Mouse (Mus musculus): ENCODE data around the gene Hist1h2af.
"Not testable (repeated sequence)": the region's sequence is repeated elsewhere in the genome, so short reads cannot be mapped to it uniquely, and the experiment has no call there.

Gene Hist1h2af

GRCm38 (mm10) chr13:23560699-23561098 is 27.0 kb downstream of the Hist1h2af start:
- not testable (repeated sequence) for DNase-seq

DNA sequence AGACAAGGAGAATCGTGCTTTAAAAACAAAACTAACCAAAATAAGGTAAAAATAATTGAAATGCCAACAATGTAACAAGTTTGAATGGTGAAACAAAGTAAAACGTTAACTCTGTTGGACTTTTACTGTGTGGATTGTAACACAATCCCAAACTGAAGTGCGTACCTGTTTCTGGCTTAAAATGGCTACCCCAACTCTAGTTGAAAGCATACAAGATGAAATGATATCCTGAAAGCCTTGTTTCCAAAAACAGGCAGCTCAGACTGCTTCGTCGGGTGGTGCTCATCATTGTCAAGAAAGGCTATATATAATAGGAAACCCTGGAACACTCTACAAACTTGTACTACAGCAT is 27.8 kb downstream of the Hist1h2af start:
- DNase-seq = not testable (repeated sequence)

- DNase-seq = peak; percentile 90
These were observed 28.4 kb downstream of the Hist1h2af start, which contains the start of gene Hist1h3e for GRCm38 (mm10) chr13:23561883-23562659. Hist1h3e (minus strand) TSS chr13:23562369.

DNA sequence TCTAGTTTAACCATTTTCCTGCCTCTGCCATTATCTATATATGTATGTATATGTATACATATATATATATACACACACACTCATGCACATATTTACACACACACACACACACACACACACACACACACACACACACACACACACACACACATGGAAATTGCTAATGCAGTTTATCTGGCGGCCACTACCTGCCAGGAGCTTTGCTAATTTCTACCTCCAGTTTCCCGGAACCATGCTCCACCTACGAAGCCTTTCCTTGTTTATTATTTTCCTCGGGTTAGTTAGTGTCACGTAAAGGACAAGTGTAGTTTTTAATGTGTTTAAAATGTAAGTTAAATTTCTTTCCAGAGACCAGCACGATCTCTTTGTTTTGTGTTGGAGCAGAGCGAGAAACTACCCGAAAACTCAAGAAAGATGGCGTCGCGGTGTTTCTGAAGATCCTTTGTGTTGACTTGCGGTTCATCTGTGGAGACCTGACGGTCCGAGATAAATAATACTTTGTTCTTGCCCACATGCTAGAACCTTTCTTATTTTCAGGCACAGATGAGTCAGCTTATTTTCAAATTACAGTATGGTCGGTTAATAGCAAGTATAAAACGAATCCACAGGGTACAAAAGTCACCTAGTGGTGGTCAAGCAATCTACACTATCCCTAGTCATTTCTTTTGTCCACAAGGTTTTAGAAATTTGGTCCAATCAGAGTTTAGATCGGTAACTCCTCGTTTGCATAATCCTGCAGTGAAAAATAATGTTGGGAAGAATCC is 29.2 kb downstream of the Hist1h2af start:
- DNase-seq = no peak

DNA sequence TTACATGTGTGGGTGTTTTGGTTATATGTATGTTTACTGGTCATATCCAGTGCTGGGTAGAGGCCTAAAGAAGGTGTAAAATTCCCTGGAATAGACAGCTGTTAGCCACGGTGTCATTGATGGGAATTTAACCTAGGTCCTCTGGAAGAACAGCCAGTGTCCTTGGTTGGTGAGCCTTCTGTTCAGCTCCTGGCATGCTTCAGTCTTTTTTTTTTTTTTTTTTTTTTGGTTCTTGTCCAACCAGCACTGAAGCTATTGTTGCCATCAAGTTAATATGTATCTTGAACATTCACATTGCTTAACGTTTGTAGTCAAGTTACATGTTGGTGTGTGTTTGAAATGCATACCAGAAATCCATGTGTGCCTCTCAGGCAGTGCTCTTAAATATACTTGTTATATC is 30.8 kb downstream of the Hist1h2af start:
- no peak for DNase-seq

DNA sequence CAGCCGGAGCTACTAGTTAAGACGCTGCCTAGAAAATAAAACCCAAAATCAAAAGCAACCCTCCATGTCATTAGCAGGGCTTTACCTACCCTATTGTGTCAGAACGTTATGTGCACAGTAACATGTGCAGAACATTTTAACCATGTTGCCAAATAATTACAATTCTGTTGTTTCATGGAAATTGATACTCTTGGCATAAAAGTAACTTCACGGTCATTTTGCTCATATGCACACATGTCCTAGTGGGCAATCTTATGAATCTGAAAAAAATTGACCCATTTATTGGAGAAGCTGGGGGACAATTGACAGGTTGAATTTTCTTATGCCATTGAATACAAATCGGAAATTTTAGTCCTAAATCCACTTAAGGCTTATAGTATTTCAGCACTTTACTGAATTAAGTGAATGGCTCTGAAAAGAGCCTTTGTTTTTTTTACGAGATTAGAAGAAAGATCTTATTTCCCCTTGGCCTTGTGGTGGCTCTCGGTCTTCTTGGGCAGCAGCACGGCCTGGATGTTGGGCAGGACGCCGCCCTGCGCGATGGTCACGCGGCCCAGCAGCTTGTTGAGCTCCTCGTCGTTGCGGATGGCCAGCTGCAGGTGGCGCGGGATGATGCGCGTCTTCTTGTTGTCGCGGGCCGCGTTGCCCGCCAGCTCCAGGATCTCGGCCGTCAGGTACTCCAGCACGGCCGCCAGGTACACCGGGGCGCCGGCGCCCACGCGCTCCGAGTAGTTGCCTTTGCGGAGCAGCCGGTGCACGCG is 36.7 kb downstream of the Hist1h2af start:
- not testable (repeated sequence) for DNase-seq

DNA sequence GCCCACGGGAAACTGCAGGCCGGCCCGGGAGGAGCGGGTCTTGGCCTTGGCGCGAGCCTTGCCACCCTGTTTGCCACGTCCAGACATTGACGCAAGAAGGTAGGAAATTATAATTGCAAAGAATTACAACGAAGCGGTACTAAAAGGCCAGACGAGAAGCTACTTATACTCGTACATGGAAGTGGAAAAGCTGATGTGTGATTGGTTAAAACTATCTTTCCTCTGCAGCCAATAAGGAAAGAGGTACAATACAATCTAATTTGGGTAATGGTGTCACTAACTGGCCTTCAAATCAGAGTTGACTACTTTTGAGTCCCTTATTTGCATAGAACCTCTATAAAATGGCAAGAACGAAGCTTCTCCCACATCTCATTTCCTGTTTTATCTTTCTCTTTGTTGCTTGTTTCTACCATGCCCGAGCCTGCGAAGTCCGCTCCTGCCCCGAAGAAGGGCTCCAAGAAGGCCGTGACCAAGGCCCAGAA is 37.4 kb downstream of the Hist1h2af start, which contains the start of the genes Hist1h2ae and Hist1h2bg:
Hist1h2ae (minus strand) TSS at position 199 of the 482 bp plus-strand sequence.
Hist1h2bg (plus strand) TSS at position 375 of the 482 bp plus-strand sequence.
- peak; percentile 79 for DNase-seq

- peak; percentile 24 for DNase-seq
These were observed 38.0 kb downstream of the Hist1h2af start for GRCm38 (mm10) chr13:23571504-23572217.

- no peak for DNase-seq
These were observed 38.7 kb downstream of the Hist1h2af start for GRCm38 (mm10) chr13:23572218-23573033.

DNA sequence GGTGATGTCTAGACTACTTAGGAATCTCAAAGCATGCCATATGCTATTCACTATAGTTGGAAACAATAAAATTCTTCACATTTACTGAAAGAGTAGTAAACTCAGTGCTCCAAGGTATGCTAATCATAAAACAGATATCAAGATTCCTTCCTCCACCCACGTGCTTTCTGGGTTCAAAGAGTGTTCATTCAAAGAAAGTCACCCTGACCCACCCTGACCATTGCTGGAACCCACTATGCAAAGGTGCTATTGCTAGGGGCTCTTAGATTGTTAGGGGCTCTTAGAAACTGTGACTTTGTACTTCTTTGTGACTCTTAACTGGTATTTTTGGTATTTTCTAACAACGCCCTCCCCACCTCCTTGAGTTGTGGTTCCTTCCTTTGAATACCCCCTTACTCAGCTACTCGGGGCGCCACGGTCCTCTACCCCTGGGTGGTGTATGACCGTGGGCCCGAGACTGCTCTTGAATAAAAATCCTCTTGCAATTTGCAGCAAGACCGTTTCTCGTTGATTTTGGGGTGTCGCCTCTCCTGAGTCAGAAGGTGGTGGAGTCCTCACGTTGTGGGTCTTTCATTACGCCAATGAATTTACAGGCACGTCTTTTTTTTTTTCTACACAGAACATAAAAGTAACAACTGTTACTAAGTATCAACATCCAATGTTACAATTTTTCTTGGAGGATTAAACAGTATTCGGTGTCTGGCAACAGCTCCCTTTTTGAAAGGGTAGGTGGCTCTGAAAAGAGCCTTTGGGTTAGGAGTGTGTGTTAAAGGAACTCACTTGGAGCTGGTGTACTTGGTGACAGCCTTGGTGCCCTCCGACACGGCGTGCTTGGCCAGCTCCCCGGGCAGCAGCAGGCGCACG is 39.6 kb downstream of the Hist1h2af start:
- peak; percentile 44 for DNase-seq

GRCm38 (mm10) chr13:23573898-23574524 is 40.3 kb downstream of the Hist1h2af start, which contains the start of the genes Hist1h2bf and Hist1h2ad:
Hist1h2bf (minus strand) TSS chr13:23574196.
Hist1h2ad (plus strand) TSS chr13:23574381.
- DNase-seq = peak; percentile 92

DNA sequence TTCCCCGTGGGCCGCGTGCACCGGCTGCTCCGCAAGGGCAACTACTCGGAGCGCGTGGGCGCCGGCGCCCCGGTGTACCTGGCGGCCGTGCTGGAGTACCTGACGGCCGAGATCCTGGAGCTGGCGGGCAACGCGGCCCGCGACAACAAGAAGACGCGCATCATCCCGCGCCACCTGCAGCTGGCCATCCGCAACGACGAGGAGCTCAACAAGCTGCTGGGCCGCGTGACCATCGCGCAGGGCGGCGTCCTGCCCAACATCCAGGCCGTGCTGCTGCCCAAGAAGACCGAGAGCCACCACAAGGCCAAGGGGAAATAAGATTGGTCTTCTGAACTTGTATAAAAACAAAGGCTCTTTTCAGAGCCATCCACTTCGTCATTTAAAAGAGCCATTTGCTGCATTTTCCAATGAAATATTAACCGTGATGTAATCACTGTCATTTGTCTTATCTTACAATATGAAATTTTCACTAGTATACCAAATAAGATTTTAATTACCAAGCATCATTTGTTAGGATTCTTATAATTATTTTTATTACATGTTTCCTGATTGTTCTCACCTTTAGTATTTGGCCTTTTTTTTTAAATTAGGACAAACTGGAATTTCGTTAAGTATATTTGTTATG is 41.0 kb downstream of the Hist1h2af start:
- DNase-seq = not testable (repeated sequence)

- peak; percentile 57 for DNase-seq
These were observed 41.7 kb downstream of the Hist1h2af start, which contains the start of gene Hist1h3d for GRCm38 (mm10) chr13:23575271-23575851. Hist1h3d (plus strand) TSS chr13:23575763.

DNA sequence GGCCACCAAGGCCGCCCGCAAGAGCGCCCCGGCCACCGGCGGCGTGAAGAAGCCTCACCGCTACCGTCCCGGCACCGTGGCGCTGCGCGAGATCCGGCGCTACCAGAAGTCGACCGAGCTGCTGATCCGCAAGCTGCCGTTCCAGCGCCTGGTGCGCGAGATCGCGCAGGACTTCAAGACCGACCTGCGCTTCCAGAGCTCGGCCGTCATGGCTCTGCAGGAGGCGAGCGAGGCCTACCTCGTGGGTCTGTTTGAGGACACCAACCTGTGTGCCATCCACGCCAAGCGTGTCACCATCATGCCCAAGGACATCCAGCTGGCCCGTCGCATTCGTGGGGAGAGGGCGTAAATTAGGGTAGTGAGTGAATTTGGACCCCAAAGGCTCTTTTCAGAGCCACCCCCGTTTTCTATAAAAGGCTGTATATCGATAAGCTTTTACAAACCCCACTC is 42.2 kb downstream of the Hist1h2af start:
- peak; percentile 24 for DNase-seq

DNA sequence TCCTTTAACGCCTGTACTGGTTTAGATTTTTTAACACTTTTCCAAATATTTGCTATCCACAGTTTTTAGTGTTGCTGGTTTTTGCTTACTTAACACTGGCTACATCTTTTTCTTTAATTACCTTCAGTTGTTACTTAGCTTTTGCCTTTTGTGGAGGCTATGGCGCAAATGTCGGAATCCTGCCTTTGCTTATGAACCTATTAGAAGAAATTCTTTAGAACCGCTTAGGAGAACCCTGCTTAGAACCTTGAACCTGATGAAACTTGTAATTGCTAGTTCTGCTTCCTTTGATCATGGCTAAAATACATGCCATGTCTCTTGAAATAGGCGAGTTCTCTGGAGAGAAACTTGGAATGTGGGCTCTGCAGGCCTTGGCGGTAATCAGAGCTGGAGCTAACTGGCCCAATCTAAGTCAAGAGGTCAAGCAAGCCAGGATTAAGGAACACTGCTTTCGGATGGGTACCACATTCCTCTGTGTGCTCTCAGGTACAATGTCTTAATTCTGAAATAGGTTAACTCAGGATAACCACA is 42.7 kb downstream of the Hist1h2af start:
- no peak for DNase-seq

- no peak for DNase-seq
These were observed 43.4 kb downstream of the Hist1h2af start for GRCm38 (mm10) chr13:23576906-23577639.

- DNase-seq = no peak
These were observed 44.1 kb downstream of the Hist1h2af start for GRCm38 (mm10) chr13:23577835-23578234.
